Comparison of ENCODE assay signal across 17 mouse cellular contexts in the genomic region with DNA sequence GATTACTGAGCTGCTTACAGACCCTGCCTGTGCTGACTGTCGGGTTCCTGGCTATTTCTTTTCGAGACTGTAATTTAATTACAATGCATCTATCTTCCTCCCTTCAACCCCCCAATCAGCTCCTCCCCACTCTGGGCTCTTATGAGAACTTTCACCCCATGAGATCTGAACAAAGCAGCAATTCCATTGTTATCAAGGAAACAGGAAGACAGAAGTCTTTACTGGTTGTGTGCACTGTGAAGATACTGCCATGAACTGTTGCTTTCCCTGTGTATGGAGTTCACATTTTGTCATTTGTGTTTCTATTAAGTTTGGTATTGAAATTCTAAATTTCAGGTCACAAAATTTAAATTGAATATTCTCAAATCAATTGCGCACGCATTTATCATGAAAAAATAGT.
"Had no signal": no experiment of that assay in that cellular context is flagged by ENCODE, and none has a peak within 500 bp of the region (broad histone marks: within the 10 kb centered on the region; RNA-seq: fewer than 3 reads in every experiment).

No protein-coding gene starts in this region.

- H3K4me2 ChIP-seq: lung, embryonic 14.5 days had no signal

- ATAC-seq: intestine, postnatal 0 days; lung, postnatal 0 days had no signal

- H3K27ac ChIP-seq: kidney, postnatal 0 days; layer of hippocampus, adult 2 months; left cerebral cortex, adult 2 months; macrophage; midbrain, embryonic 10.5 days; stomach, postnatal 0 days had no signal

- H3K9ac ChIP-seq: lung, embryonic 14.5 days had no signal

- H3K4me3 ChIP-seq: layer of hippocampus, adult 2 months; left cerebral cortex, adult 2 months; midbrain, embryonic 10.5 days had no signal

- DNase-seq: kidney, adult 2 months; kidney, postnatal 25 days; layer of hippocampus, postnatal 36 days; lung, embryonic 14.5 days; midbrain, embryonic 14.5 days; right cerebral cortex, postnatal 4 days; thymus, adult 2 months; thymus, postnatal 14 days; thymus, postnatal 4 days had no signal

- H3K36me3 ChIP-seq: midbrain, embryonic 10.5 days had no signal

- H3K9me3 ChIP-seq: midbrain, embryonic 10.5 days had no signal
